8 mouse cellular contexts compared by ENCODE assay signal in the genomic region with DNA sequence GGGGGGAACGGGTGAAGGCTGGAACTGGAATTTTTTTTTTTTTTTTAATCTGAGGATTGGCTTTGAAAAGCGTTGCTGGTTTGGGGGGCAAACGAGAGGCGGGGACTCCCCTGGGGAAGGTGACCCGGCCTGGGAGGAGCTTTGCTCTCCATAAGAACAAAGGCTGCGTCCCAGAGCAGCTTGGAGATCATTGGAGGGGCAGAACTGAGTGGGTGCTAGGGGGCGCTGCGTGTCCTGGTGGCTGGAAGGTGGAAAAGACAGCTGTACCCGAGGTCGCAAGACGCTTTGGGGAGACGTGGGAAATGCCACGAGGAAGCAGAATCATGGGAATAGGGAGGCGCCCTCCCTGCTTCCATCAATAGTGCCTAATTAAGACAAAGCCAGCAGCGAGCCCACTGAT. TPM values are rescaled to one million over a fixed set of nuclear protein-coding genes. Genes with fewer than 3 reads are reported as not detected.
DNase-seq lines count a peak whose midpoint lies in the region; ATAC-seq and TF ChIP-seq lines count a peak whose summit lies in the region.

No protein-coding gene starts in this region.

- no peak overlapping the region for H3K27ac ChIP-seq in brown adipose tissue, adult 24 weeks (replicated peaks; ENCODE audit: low read depth, low read length)
- H3K27ac ChIP-seq in heart, postnatal 0 days (ENCODE audit: low read depth), result no peak overlapping the region
- H3K27ac ChIP-seq in midbrain, embryonic 10.5 days (replicated peaks), result peak overlapping the region; percentile 96

- ATAC-seq in heart, postnatal 0 days (ENCODE audit: insufficient read depth, low read depth), result peak; percentile 45

- H3K4me2 ChIP-seq in heart, postnatal 0 days (ENCODE audit: low read depth, low read length), result peak overlapping the region; percentile 71

- no peak overlapping the region for H3K4me3 ChIP-seq in C2C12 (ENCODE audit: insufficient read depth, poor library complexity, severe bottlenecking)
- H3K4me3 ChIP-seq in brown adipose tissue, adult 24 weeks (ENCODE audit: insufficient read depth, low read depth, low read length), result peak overlapping the region; percentile 56
- peak overlapping the region; percentile 46 for H3K4me3 ChIP-seq in heart, postnatal 0 days (ENCODE audit: low read depth, low read length)
- H3K4me3 ChIP-seq in midbrain, embryonic 10.5 days, result peak overlapping the region; percentile 60

- H3K9ac ChIP-seq in heart, postnatal 0 days (replicated peaks; ENCODE audit: low read depth, low read length), result peak overlapping the region; percentile 32; the same call in 1 of the 2 replicates

- TF ChIP-seq CTCF in C2C12 (IDR thresholded peaks at IDR 0.05; ENCODE audit: control insufficient read depth, insufficient read depth, insufficient read length), result peak; percentile 67
- peak; percentile 46 for TF ChIP-seq CTCF in heart, postnatal 0 days (IDR thresholded peaks at IDR 0.05; ENCODE audit: low read depth)

- no peak overlapping the region for H3ac ChIP-seq in C2C12 (ENCODE audit: control insufficient read depth, insufficient read length, low read depth)

- H3K27me3 ChIP-seq in C2C12 (ENCODE audit: control insufficient read depth, insufficient read depth, insufficient read length), result no peaks in the 10 kb centered on the region
- H3K27me3 ChIP-seq in heart, postnatal 0 days (ENCODE audit: control insufficient read depth, insufficient read depth, low read length), result no peaks in the 10 kb centered on the region
- peaks cover 17% of the 10 kb centered on the region; the same call in 1 of the 2 replicates for H3K27me3 ChIP-seq in midbrain, embryonic 10.5 days (ENCODE audit: low read depth, poor library complexity, severe bottlenecking)

- peak; percentile 74 for DNase-seq in embryo, embryonic 10.5 days (ENCODE audit: low spot score)
- no peak for DNase-seq in embryo, embryonic 11 days
- DNase-seq in heart, postnatal 0 days (ENCODE audit: low spot score), result peak; percentile 42
- peak; percentile 69 to 73 for DNase-seq in kidney, postnatal 25 days
- DNase-seq in midbrain, embryonic 10.5 days (ENCODE audit: low spot score), result no peak
- peak; percentile 78 for DNase-seq in thymus, postnatal 4 days

- no peaks in the 10 kb centered on the region for H3K79me2 ChIP-seq in C2C12 (ENCODE audit: control insufficient read depth, insufficient read depth)

- no peaks in the 10 kb centered on the region; the same call in 1 of the 2 replicates for H3K4me1 ChIP-seq in brown adipose tissue, adult 24 weeks (ENCODE audit: control insufficient read depth, insufficient read depth, insufficient read length, low read length)
- H3K4me1 ChIP-seq in heart, postnatal 0 days (ENCODE audit: control insufficient read depth, insufficient read depth), result peaks cover 6% of the 10 kb centered on the region; the same call in 1 of the 2 replicates
- peaks cover 92% of the 10 kb centered on the region for H3K4me1 ChIP-seq in midbrain, embryonic 10.5 days

- 6% methylated on average over 15 of the region's 15 CpGs for WGBS in heart, postnatal 0 days
- 5% methylated on average over 15 of the region's 15 CpGs for WGBS in midbrain, embryonic 10.5 days

- H3K9me3 ChIP-seq in heart, postnatal 0 days (replicated peaks; ENCODE audit: control insufficient read depth, low read length), result no peaks in the 10 kb centered on the region
- H3K9me3 ChIP-seq in midbrain, embryonic 10.5 days (replicated peaks), result no peaks in the 10 kb centered on the region

- no peak for TF ChIP-seq EP300 in heart, postnatal 0 days (IDR thresholded peaks at IDR 0.05; ENCODE audit: low read depth)

- no peaks in the 10 kb centered on the region for H3K79me3 ChIP-seq in C2C12 (ENCODE audit: low read depth)

- no peaks in the 10 kb centered on the region for H3K36me3 ChIP-seq in C2C12 (ENCODE audit: control insufficient read depth, insufficient read depth)
- no peaks in the 10 kb centered on the region for H3K36me3 ChIP-seq in heart, postnatal 0 days (replicated peaks; ENCODE audit: control insufficient read depth, insufficient read depth, low read length)
- no peaks in the 10 kb centered on the region for H3K36me3 ChIP-seq in midbrain, embryonic 10.5 days

TF ChIP-seq in C2C12, 6 proteins besides CTCF, POLR2A, EP300 and RAD21:
- TF ChIP-seq MYOD1 (IDR thresholded peaks at IDR 0.05; ENCODE audit: control insufficient read depth, insufficient read length, low read depth) (no peak), CEBPB (IDR thresholded peaks at IDR 0.05; ENCODE audit: low read depth) (no peak), USF1 (IDR thresholded peaks at IDR 0.05; ENCODE audit: low read depth) (no peak), FOSL1 (IDR thresholded peaks at IDR 0.05; ENCODE audit: insufficient read depth, low read length, poor library complexity, severe bottlenecking) (no peak), MAX (IDR thresholded peaks at IDR 0.05) (no peak), MYOG (IDR thresholded peaks at IDR 0.05; ENCODE audit: control insufficient read depth, extremely low read depth, insufficient read length) (no peak)

RNA-seq across cellular contexts. Expression of gene Dnah2, which starts 1.8 kb away (rescaled TPM):
- polyA plus RNA-seq in C2C12 (2012; fragmentation: generic; extraction: Trizol), result 0.14 TPM
- not detected in 2 replicates for polyA plus RNA-seq in brown adipose tissue, adult 24 weeks (2012; ENCODE audit: insufficient read depth, insufficient read length, missing spikeins)
- not detected in 2 replicates for total RNA-seq in heart, postnatal 0 days (2014; rRNA removed; ENCODE audit: low replicate concordance)
- polyA plus RNA-seq in heart, postnatal 0 days (2015; fragmentation: Nextera tagmentation; extraction: Ambion mirVana), result 0.03 and 0.30 TPM in 2 replicates
- 1.2 and 1.9 TPM in 2 replicates for polyA plus RNA-seq in midbrain, embryonic 10.5 days (2016; fragmentation: Nextera tagmentation; extraction: Ambion mirVana)

RNA-seq across cellular contexts. Expression of gene Efnb3, which starts 12.9 kb away (rescaled TPM):
- 0.61 TPM for polyA plus RNA-seq in C2C12 (2012; fragmentation: generic; extraction: Trizol)
- polyA plus RNA-seq in brown adipose tissue, adult 24 weeks (2012; ENCODE audit: insufficient read depth, insufficient read length, missing spikeins), result not detected in 2 replicates
- total RNA-seq in heart, postnatal 0 days (2014; rRNA removed; ENCODE audit: low replicate concordance), result 70.1 and 79.5 TPM in 2 replicates
- 69.4 and 75.6 TPM in 2 replicates for polyA plus RNA-seq in heart, postnatal 0 days (2015; fragmentation: Nextera tagmentation; extraction: Ambion mirVana)
- polyA plus RNA-seq in midbrain, embryonic 10.5 days (2016; fragmentation: Nextera tagmentation; extraction: Ambion mirVana), result 48.8 and 53.9 TPM in 2 replicates

RNA-seq across cellular contexts. Expression of gene Wrap53, which starts 33.0 kb away (rescaled TPM):
- 21.9 TPM for polyA plus RNA-seq in C2C12 (2012; fragmentation: generic; extraction: Trizol)
- polyA plus RNA-seq in brown adipose tissue, adult 24 weeks (2012; ENCODE audit: insufficient read depth, insufficient read length, missing spikeins), result 10.7 and 10.9 TPM in 2 replicates
- total RNA-seq in heart, postnatal 0 days (2014; rRNA removed; ENCODE audit: low replicate concordance), result 12.4 and 18.7 TPM in 2 replicates
- polyA plus RNA-seq in heart, postnatal 0 days (2015; fragmentation: Nextera tagmentation; extraction: Ambion mirVana), result 6.7 and 7.8 TPM in 2 replicates
- 45.0 and 50.7 TPM in 2 replicates for polyA plus RNA-seq in midbrain, embryonic 10.5 days (2016; fragmentation: Nextera tagmentation; extraction: Ambion mirVana)

RNA-seq across cellular contexts. Expression of gene Trp53, which starts 33.1 kb away (rescaled TPM):
- 226 TPM for polyA plus RNA-seq in C2C12 (2012; fragmentation: generic; extraction: Trizol)
- 13.6 and 18.3 TPM in 2 replicates for polyA plus RNA-seq in brown adipose tissue, adult 24 weeks (2012; ENCODE audit: insufficient read depth, insufficient read length, missing spikeins)
- 33.6 and 35.9 TPM in 2 replicates for total RNA-seq in heart, postnatal 0 days (2014; rRNA removed; ENCODE audit: low replicate concordance)
- polyA plus RNA-seq in heart, postnatal 0 days (2015; fragmentation: Nextera tagmentation; extraction: Ambion mirVana), result 31.5 and 32.6 TPM in 2 replicates
- 148 and 166 TPM in 2 replicates for polyA plus RNA-seq in midbrain, embryonic 10.5 days (2016; fragmentation: Nextera tagmentation; extraction: Ambion mirVana)

RNA-seq across cellular contexts. Expression of gene Atp1b2, which starts 58.7 kb away (rescaled TPM):
- polyA plus RNA-seq in C2C12 (2012; fragmentation: generic; extraction: Trizol), result 0.20 TPM
- polyA plus RNA-seq in brown adipose tissue, adult 24 weeks (2012; ENCODE audit: insufficient read depth, insufficient read length, missing spikeins), result 6.7 and 8.3 TPM in 2 replicates
- total RNA-seq in heart, postnatal 0 days (2014; rRNA removed; ENCODE audit: low replicate concordance), result 23.7 and 24.7 TPM in 2 replicates
- 15.1 and 16.8 TPM in 2 replicates for polyA plus RNA-seq in heart, postnatal 0 days (2015; fragmentation: Nextera tagmentation; extraction: Ambion mirVana)
- polyA plus RNA-seq in midbrain, embryonic 10.5 days (2016; fragmentation: Nextera tagmentation; extraction: Ambion mirVana), result 6.0 and 8.6 TPM in 2 replicates

Comparison
In these comparisons a context has a peak if more than half of its experiments do, and no peak if none do; other contexts are left out.
1. DNase-seq: peak in embryo, embryonic 10.5 days (single experiment), heart, postnatal 0 days (single experiment), kidney, postnatal 25 days (2 of 2) and thymus, postnatal 4 days (single experiment); none in embryo, embryonic 11 days (single experiment) and midbrain, embryonic 10.5 days (single experiment).
2. RNA of gene Efnb3, which starts 12.9 kb away (polyA plus RNA-seq): 69.4 to 75.6 TPM in heart, postnatal 0 days and 48.8 to 53.9 TPM in midbrain, embryonic 10.5 days; 0.61 TPM in C2C12 (single experiment) and not detected in brown adipose tissue, adult 24 weeks; every median in the first group is over 10 times any median in the second.